Mouse (Mus musculus) CH12.LX (cell line): Measurements from ENCODE around the gene Rel. TPM values are rescaled to one million over a fixed set of nuclear protein-coding genes. Genes with fewer than 3 reads are reported as not detected.

Source experiments
- DNase-seq: peaks from one replicate; pipeline ENCODE4 v3.0.0-alpha.2; 2013; ENCODE audit errors: extremely low read depth
- H3K27ac ChIP-seq: 2 replicates; pipeline ENCODE4 v1.5.1; 2012; ENCODE audit warnings: low read depth, mild to moderate bottlenecking, control low read depth, moderate library complexity; ENCODE audit not compliant: insufficient read depth
- H3K27me3 ChIP-seq: replicated peaks from 2 replicates; pipeline ENCODE3; 2012; ENCODE audit warnings: inconsistent platforms
- H3K36me3 ChIP-seq, 2 experiments: replicated peaks in 1 of 2; 2 replicates each; pipeline versions ENCODE3 to v1.6.1; 2012; ENCODE audit warnings: inconsistent platforms in 1 of 2, low read length in 1 of 2, mild to moderate bottlenecking in 1 of 2, mixed read lengths in 1 of 2, moderate library complexity in 1 of 2; ENCODE audit not compliant: control insufficient read depth in 1 of 2, insufficient read depth in 1 of 2
- H3K4me1 ChIP-seq, 2 experiments: 2 replicates each; pipeline ENCODE4 v1.6.1; 2012; ENCODE audit warnings: inconsistent platforms in 1 of 2, moderate library complexity in 1 of 2; ENCODE audit not compliant: insufficient read depth in 2 of 2, control insufficient read depth in 1 of 2
- H3K4me2 ChIP-seq: 2 replicates; pipeline ENCODE4 v1.6.1; 2012; ENCODE audit warnings: low read depth, mild to moderate bottlenecking, control low read depth; ENCODE audit not compliant: poor library complexity, insufficient read depth, severe bottlenecking
- H3K4me3 ChIP-seq, 3 experiments: fragments of 150-350 bp in 1 of 3; sonication (generic) in 1 of 3; replicated peaks in 1 of 3; 2 replicates each; pipeline versions ENCODE3 to v1.5.1; 2011 to 2012; ENCODE audit warnings: low read depth in 2 of 3, low read length in 2 of 3, mild to moderate bottlenecking in 2 of 3, moderate library complexity in 2 of 3, control low read depth in 1 of 3, improper control_type of control experiment in 1 of 3, inconsistent platforms in 1 of 3, mixed read lengths in 1 of 3; ENCODE audit not compliant: poor library complexity in 1 of 3
- H3K79me2 ChIP-seq: replicated peaks from 2 replicates; pipeline ENCODE4 v1.6.1; 2012; ENCODE audit warnings: mild to moderate bottlenecking, moderate library complexity; ENCODE audit not compliant: control insufficient read depth, poor library complexity, insufficient read depth, severe bottlenecking; ENCODE audit errors: extremely low read depth
- H3K9ac ChIP-seq: 2 replicates; pipeline ENCODE4 v1.6.1; 2012; ENCODE audit warnings: low read depth, mild to moderate bottlenecking, control low read depth, moderate library complexity; ENCODE audit not compliant: insufficient read depth
- H3K9me3 ChIP-seq: replicated peaks from 2 replicates; pipeline ENCODE3; 2012; ENCODE audit warnings: low read length, inconsistent platforms, mixed read lengths
- BHLHE40 ChIP-seq: IDR thresholded peaks from 2 replicates; pipeline ENCODE4 v1.6.1; 2011; ENCODE audit warnings: mild to moderate bottlenecking, low read depth, low read length, improper control_type of control experiment
- CHD1 ChIP-seq: IDR thresholded peaks from 2 replicates; pipeline ENCODE4 v1.6.1; 2012; ENCODE audit warnings: low read depth, low read length, improper control_type of control experiment, inconsistent platforms
- CTCF ChIP-seq, 2 experiments: IDR thresholded peaks in 1 of 2; conservative IDR thresholded peaks in 1 of 2; 2 replicates each; pipeline ENCODE4 v1.5.1; 2011 to 2012; ENCODE audit warnings: low read depth in 2 of 2, low read length in 2 of 2, improper control_type of control experiment in 1 of 2, inconsistent platforms in 1 of 2, mild to moderate bottlenecking in 1 of 2, moderate library complexity in 1 of 2
- E2F4 ChIP-seq: IDR thresholded peaks from 2 replicates; pipeline ENCODE4 v1.6.1; 2011; ENCODE audit warnings: low read depth, low read length, improper control_type of control experiment; ENCODE audit not compliant: insufficient replicate concordance
- EP300 ChIP-seq: IDR thresholded peaks from 2 replicates; pipeline ENCODE4 v1.6.1; 2011; ENCODE audit warnings: low read length, improper control_type of control experiment
- ETS1 ChIP-seq: conservative IDR thresholded peaks from 2 replicates; pipeline ENCODE4 v1.6.1; 2012; ENCODE audit warnings: low read depth, mild to moderate bottlenecking, inconsistent platforms, low read length, improper control_type of control experiment, moderate library complexity
- GABPA ChIP-seq: IDR thresholded peaks from 2 replicates; pipeline ENCODE4 v1.6.1; 2012; ENCODE audit warnings: low read depth, low read length, improper control_type of control experiment, inconsistent platforms; ENCODE audit not compliant: insufficient replicate concordance
- JUN ChIP-seq: IDR thresholded peaks from 2 replicates; pipeline ENCODE4 v1.6.1; 2011; ENCODE audit warnings: low read depth, mild to moderate bottlenecking, low read length, improper control_type of control experiment, moderate library complexity; ENCODE audit not compliant: insufficient read depth
- KAT2A ChIP-seq: IDR thresholded peaks from 2 replicates; pipeline ENCODE4 v1.6.1; 2012; ENCODE audit warnings: low read length, improper control_type of control experiment, inconsistent platforms; ENCODE audit not compliant: insufficient replicate concordance
- MAFK ChIP-seq: IDR thresholded peaks from 2 replicates; pipeline ENCODE4 v1.6.1; 2011; ENCODE audit warnings: low read length, improper control_type of control experiment; ENCODE audit not compliant: insufficient replicate concordance
- MXI1 ChIP-seq: IDR thresholded peaks from 2 replicates; pipeline ENCODE4 v1.6.1; 2011; ENCODE audit warnings: mild to moderate bottlenecking, low read depth, low read length, improper control_type of control experiment
- MYC ChIP-seq: IDR thresholded peaks from 2 replicates; pipeline ENCODE4 v1.6.1; 2011; ENCODE audit warnings: low read depth, mild to moderate bottlenecking, improper control_type of control experiment, low read length
- NRF1 ChIP-seq: IDR thresholded peaks from 2 replicates; pipeline ENCODE4 v1.6.1; 2014; ENCODE audit warnings: low read depth, mild to moderate bottlenecking, inconsistent platforms, low read length, improper control_type of control experiment, moderate library complexity
- POLR2A ChIP-seq: IDR thresholded peaks from 2 replicates; pipeline ENCODE4 v1.6.1; 2011; ENCODE audit warnings: low read depth, mild to moderate bottlenecking, improper control_type of control experiment, low read length
- POLR2AphosphoS2 ChIP-seq: IDR thresholded peaks from 2 replicates; pipeline ENCODE4 v1.6.1; 2011; ENCODE audit warnings: low read depth, low read length, improper control_type of control experiment
- RAD21 ChIP-seq: IDR thresholded peaks from 2 replicates; pipeline ENCODE4 v1.6.1; 2011; ENCODE audit warnings: low read depth, mild to moderate bottlenecking, low read length, improper control_type of control experiment, moderate library complexity
- SMC3 ChIP-seq: IDR thresholded peaks from 2 replicates; pipeline ENCODE4 v1.6.1; 2011; ENCODE audit warnings: low read depth, low read length, improper control_type of control experiment
- TCF12 ChIP-seq: IDR thresholded peaks from 2 replicates; pipeline ENCODE4 v1.6.1; 2014; ENCODE audit warnings: low read depth, mild to moderate bottlenecking, inconsistent platforms, low read length, improper control_type of control experiment
- USF1 ChIP-seq: IDR thresholded peaks from 2 replicates; pipeline ENCODE4 v1.6.1; 2014; ENCODE audit warnings: low read depth, mild to moderate bottlenecking, inconsistent platforms, low read length, improper control_type of control experiment
- ZC3H11A ChIP-seq: IDR thresholded peaks from 2 replicates; pipeline ENCODE4 v1.6.1; 2012; ENCODE audit warnings: low read depth, mild to moderate bottlenecking, inconsistent platforms, low read length, improper control_type of control experiment
- ZKSCAN1 ChIP-seq: IDR thresholded peaks from 2 replicates; pipeline ENCODE4 v1.6.1; 2012; ENCODE audit warnings: low read depth, inconsistent platforms, low read length, improper control_type of control experiment, borderline replicate concordance
- ZMIZ1 ChIP-seq: IDR thresholded peaks from 2 replicates; pipeline ENCODE4 v1.6.1; 2012; ENCODE audit warnings: low read depth, mild to moderate bottlenecking, inconsistent platforms, low read length, improper control_type of control experiment
- ZNF384 ChIP-seq: IDR thresholded peaks from 2 replicates; pipeline ENCODE4 v1.6.1; 2012; ENCODE audit warnings: low read depth, low read length, improper control_type of control experiment, inconsistent platforms
- dilution Hi-C: fragments of 300-500 bp; cut with MboI; formaldehyde crosslinking; loops from 2 replicates; pipeline ENCODE4 v1.14.3; 2020; ENCODE audit warnings: low sequenced_read_pairs; ENCODE audit not compliant: extremely low pct_unique_long_range_greater_than_20kb, extremely low pct_ligation_motif_present
- in situ Hi-C: fragments of 300-500 bp; cut with MboI; formaldehyde crosslinking; loops from 3 replicates; pipeline ENCODE4 v1.14.3; 2019; ENCODE audit warnings: low sequenced_read_pairs, low pct_ligation_motif_present, low pct_unique_long_range_greater_than_20kb, mixed read lengths
- polyA plus RNA-seq: library from polyadenylated mRNA; unstranded; fragments of >175 nt; gene quantifications from 2 replicates; pipeline ENCODE4 v1.2.1, GENCODE M21; 2012; ENCODE audit warnings: low read depth; ENCODE audit not compliant: insufficient read length
- total RNA-seq, 2 experiments: library from RNA; depleted of rRNA; stranded (reverse); fragments of 300-350 nt in 1 of 2; fragments of >200 nt in 1 of 2; gene quantifications; 2 replicates each; pipeline ENCODE4 v1.2.3; 2012 to 2014

Gene Rel
- total and polyA plus RNA-seq, 3 experiments, result 26.2 to 38.1 (median 28.4) TPM

- Histone ChIP-seq H3K9ac (no peak overlapping the region), H3K9me3 (no peaks in the 10 kb centered on the region), H3K27me3 (no peaks in the 10 kb centered on the region), H3K4me2 (no peak overlapping the region), H3K4me1 (peaks cover 0 to 6% of the 10 kb centered on the region in 2 experiments; a peak in 1 of 4 replicates), H3K4me3 (no peak overlapping the region), H3K36me3 (peaks cover 51 to 96% of the 10 kb centered on the region in 2 experiments), H3K27ac (no peak overlapping the region), H3K79me2 (no peaks in the 10 kb centered on the region)
- no peak for DNase-seq
- dilution Hi-C loops, result no loop called here
- TF ChIP-seq CHD1 (no peak), ZNF384 (no peak), ETS1 (no peak), NRF1 (no peak), KAT2A (no peak), ZC3H11A (no peak), ZKSCAN1 (no peak)
- in situ Hi-C loops, result no loop called here
Observed at GRCm38 (mm10) chr11:23728186-23728585, 42.6 kb downstream of the Rel start.

DNA sequence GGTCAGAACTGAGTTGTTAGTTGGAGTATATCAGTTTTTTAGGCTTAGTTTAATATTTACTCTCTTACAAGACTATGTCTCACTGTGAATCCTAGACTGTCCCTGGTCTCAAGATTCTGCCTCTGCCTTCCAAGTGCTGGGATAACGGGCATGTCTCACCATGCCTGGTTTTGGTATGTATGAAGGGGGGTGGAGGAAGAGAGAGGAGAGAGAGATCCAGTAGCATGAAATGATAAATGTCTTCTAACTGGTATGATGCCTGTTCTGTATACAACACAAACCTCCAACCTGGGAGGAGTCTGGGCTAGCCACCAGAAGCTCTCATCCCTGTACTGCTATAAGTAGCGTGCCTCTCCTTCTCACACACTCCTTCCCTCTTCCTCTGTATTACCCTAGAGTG lies 44.3 kb downstream of the Rel start:
- TF ChIP-seq CHD1 (no peak), TCF12 (no peak), POLR2AphosphoS2 (no peak), MXI1 (no peak), SMC3 (no peak), MYC (no peak), BHLHE40 (no peak), RAD21 (no peak)
- H3K4me1 ChIP-seq, result peaks cover 0 to 6% of the 10 kb centered on the region in 2 experiments; a peak in 1 of 4 replicates
- H3K9me3 ChIP-seq, result no peaks in the 10 kb centered on the region
- H3K9ac ChIP-seq, result no peak overlapping the region
- DNase-seq, result no peak
- no peak overlapping the region for H3K4me2 ChIP-seq
- H3K79me2 ChIP-seq, result no peaks in the 10 kb centered on the region
- no peak overlapping the region for H3K27ac ChIP-seq
- dilution Hi-C loops (no loop called here), in situ Hi-C loops (no loop called here)
- peaks cover 59 to 96% of the 10 kb centered on the region in 2 experiments for H3K36me3 ChIP-seq
- H3K27me3 ChIP-seq, result no peaks in the 10 kb centered on the region
- no peak overlapping the region for H3K4me3 ChIP-seq

GRCm38 (mm10) chr11:23725850-23726249 lies 44.9 kb downstream of the Rel start:
- H3K27me3 ChIP-seq, result no peaks in the 10 kb centered on the region
- H3K36me3 ChIP-seq, result peaks cover 58 to 96% of the 10 kb centered on the region in 2 experiments
- TF ChIP-seq CHD1 (no peak), POLR2A (no peak), CTCF (conservative IDR thresholded peaks at IDR 0.05 in 1 of 2, IDR thresholded peaks at IDR 0.05 in 1 of 2; ENCODE audit: low read depth in 2 of 2, low read length in 2 of 2) (no peak), NRF1 (no peak), GABPA (no peak), E2F4 (no peak), MAFK (no peak), EP300 (no peak), TCF12 (no peak), MYC (no peak), MXI1 (no peak), ZMIZ1 (no peak), USF1 (no peak), JUN (no peak)
- TF ChIP-seq, all 38 proteins: peak for 0
- no peaks in the 10 kb centered on the region for H3K9me3 ChIP-seq
- DNase-seq, result no peak
- no peaks in the 10 kb centered on the region for H3K79me2 ChIP-seq
- dilution Hi-C loops (no loop called here), in situ Hi-C loops (no loop called here)
- H3K4me1 ChIP-seq, result peaks cover 0 to 6% of the 10 kb centered on the region in 2 experiments; a peak in 1 of 4 replicates
- no peak overlapping the region for H3K4me3 ChIP-seq
- H3K27ac ChIP-seq, result no peak overlapping the region
- H3K4me2 ChIP-seq, result no peak overlapping the region
- H3K9ac ChIP-seq, result no peak overlapping the region
